Mouse (Mus musculus) stomach, embryonic 14.5 days (tissue): ENCODE measurements at regions not wholly inside any gene's neighbourhood (a gene's known extent, or its start where the extent isn't known, plus 50 kb on each side); places are given as distances from the start of the nearest gene placed in this dataset.

Source experiments
- ATAC-seq: fragments of 200-750 bp; cut with Nextera tagmentation; 2 replicates; pipeline ENCODE4 v1.8.0; 2017; ENCODE audit warnings: low read depth, moderate TSS enrichment; ENCODE audit not compliant: insufficient number of reproducible peaks, insufficient read depth, low FRiP score
- H3K27ac ChIP-seq: fragments of 300-500 bp; sonication (generic); 2 replicates; pipeline ENCODE4 v1.5.1; 2014; ENCODE audit warnings: mild to moderate bottlenecking, low read length, moderate library complexity, mixed read lengths
- H3K27me3 ChIP-seq: fragments of 300-500 bp; sonication (generic); 2 replicates; pipeline ENCODE4 v1.6.1; 2014; ENCODE audit warnings: low read length, control low read depth, mixed read lengths; ENCODE audit not compliant: control insufficient read depth, insufficient read depth
- H3K36me3 ChIP-seq: fragments of 300-500 bp; sonication (generic); 2 replicates; pipeline ENCODE4 v1.6.1; 2014; ENCODE audit warnings: mild to moderate bottlenecking, control low read depth, low read length, moderate library complexity, mixed read lengths; ENCODE audit not compliant: control insufficient read depth, insufficient read depth
- H3K4me1 ChIP-seq: fragments of 300-500 bp; sonication (generic); 2 replicates; pipeline ENCODE4 v1.6.1; 2014; ENCODE audit warnings: low read length, control low read depth, mixed read lengths; ENCODE audit not compliant: control insufficient read depth, insufficient read depth
- H3K4me2 ChIP-seq: fragments of 300-500 bp; sonication (generic); replicated peaks from 2 replicates; pipeline ENCODE4 v1.6.1; 2014; ENCODE audit warnings: low read depth, low read length, control low read depth
- H3K4me3 ChIP-seq: fragments of 300-500 bp; sonication (generic); 2 replicates; pipeline ENCODE4 v1.5.1; 2014; ENCODE audit warnings: low read depth, low read length, control low read depth
- H3K9ac ChIP-seq: fragments of 300-500 bp; sonication (generic); replicated peaks from 2 replicates; pipeline ENCODE4 v1.6.1; 2014; ENCODE audit warnings: low read depth, mild to moderate bottlenecking, control low read depth, low read length, moderate library complexity, mixed read lengths
- H3K9me3 ChIP-seq: fragments of 300-500 bp; sonication (generic); 2 replicates; pipeline ENCODE4 v1.6.1; 2016; ENCODE audit warnings: low read depth, low read length, control low read depth; ENCODE audit not compliant: control insufficient read depth
- WGBS: fragments of 180-500 bp; shearing (Covaris S2); extraction: QIAGEN DNeasy Blood & Tissue Kit; methylation state at CpG from one replicate; pipeline ENCODE4 v1.1.7; 2014; 5-methylcytosine and 5-hydroxymethylcytosine counted together

- Histone ChIP-seq H3K36me3 (no peaks in the 10 kb centered on the region), H3K9ac (no peak overlapping the region), H3K27me3 (no peaks in the 10 kb centered on the region), H3K9me3 (no peaks in the 10 kb centered on the region), H3K4me3 (no peak overlapping the region), H3K27ac (no peak overlapping the region), H3K4me1 (no peaks in the 10 kb centered on the region), H3K4me2 (no peak overlapping the region)
- 79% methylated on average over 7 of the region's 7 CpGs for WGBS
- no peak for ATAC-seq
Measured at GRCm38 (mm10) chr7:67825636-67826280, 66.2 kb upstream of the Synm start.

GRCm38 (mm10) chr7:67823943-67824645, 64.6 kb upstream of the Synm start:
- 40% methylated on average over 8 of the region's 8 CpGs for WGBS
- ATAC-seq, result no peak
- H3K4me2 ChIP-seq, result no peak overlapping the region
- H3K27me3 ChIP-seq, result no peaks in the 10 kb centered on the region
- H3K4me1 ChIP-seq, result no peaks in the 10 kb centered on the region
- H3K27ac ChIP-seq, result no peak overlapping the region
- H3K36me3 ChIP-seq, result no peaks in the 10 kb centered on the region
- no peak overlapping the region for H3K9ac ChIP-seq
- H3K4me3 ChIP-seq, result no peak overlapping the region
- no peaks in the 10 kb centered on the region for H3K9me3 ChIP-seq

- Histone ChIP-seq H3K4me1 (no peaks in the 10 kb centered on the region), H3K27me3 (no peaks in the 10 kb centered on the region), H3K36me3 (no peaks in the 10 kb centered on the region), H3K9me3 (no peaks in the 10 kb centered on the region), H3K4me3 (no peak overlapping the region), H3K9ac (no peak overlapping the region), H3K27ac (no peak overlapping the region), H3K4me2 (no peak overlapping the region)
- no peak for ATAC-seq
- 96% methylated on average over 5 of the region's 5 CpGs for WGBS
Measured at GRCm38 (mm10) chr7:67819551-67819950, 60.0 kb upstream of the Synm start.

- no peaks in the 10 kb centered on the region for H3K9me3 ChIP-seq
- no peaks in the 10 kb centered on the region for H3K4me1 ChIP-seq
- no peak overlapping the region for H3K27ac ChIP-seq
- no peak for ATAC-seq
- no peak overlapping the region for H3K9ac ChIP-seq
- WGBS, result 94% methylated on average over 6 of the region's 6 CpGs
- no peaks in the 10 kb centered on the region for H3K27me3 ChIP-seq
- H3K4me2 ChIP-seq, result no peak overlapping the region
- no peak overlapping the region for H3K4me3 ChIP-seq
- H3K36me3 ChIP-seq, result no peaks in the 10 kb centered on the region
Measured at GRCm38 (mm10) chr7:67817556-67817955, 58.0 kb upstream of the Synm start.

GRCm38 (mm10) chr7:67814861-67815260, 55.3 kb upstream of the Synm start:
- 68% methylated on average over 9 of the region's 9 CpGs for whole genome bisulfite sequencing
- Histone ChIP-seq H3K4me3 (no peak overlapping the region), H3K9me3 (no peaks in the 10 kb centered on the region), H3K4me2 (no peak overlapping the region), H3K27me3 (no peaks in the 10 kb centered on the region), H3K9ac (no peak overlapping the region), H3K27ac (no peak overlapping the region), H3K4me1 (no peaks in the 10 kb centered on the region), H3K36me3 (no peaks in the 10 kb centered on the region)
- no peak for ATAC-seq
